Mouse (Mus musculus) neural tube, embryonic 14.5 days (tissue): ENCODE data around the gene Gtpbp2. TPM values are rescaled to one million over a fixed set of nuclear protein-coding genes. Genes with fewer than 3 reads are reported as not detected.

Experiments
- ATAC-seq: fragments of 200-750 bp; cut with Nextera tagmentation; 2 replicates; pipeline ENCODE4 v1.8.0; 2017; ENCODE audit warnings: low read depth, mild to moderate bottlenecking, moderate TSS enrichment, moderate library complexity
- H3K27ac ChIP-seq: fragments of 300-500 bp; sonication (generic); 2 replicates; pipeline ENCODE4 v1.5.1; 2014; ENCODE audit warnings: low read depth, mild to moderate bottlenecking, control low read depth, low read length, moderate library complexity, mixed read lengths
- H3K27me3 ChIP-seq: fragments of 300-500 bp; sonication (generic); 2 replicates; pipeline ENCODE4 v1.6.1; 2014; ENCODE audit warnings: low read length; ENCODE audit not compliant: control insufficient read depth, insufficient read depth
- H3K36me3 ChIP-seq: fragments of 300-500 bp; sonication (generic); 2 replicates; pipeline ENCODE4 v1.6.1; 2014; ENCODE audit warnings: low read length, mixed read lengths; ENCODE audit not compliant: control insufficient read depth, insufficient read depth
- H3K4me1 ChIP-seq: fragments of 300-500 bp; sonication (generic); 2 replicates; pipeline ENCODE4 v1.6.1; 2014; ENCODE audit warnings: low read length; ENCODE audit not compliant: control insufficient read depth, insufficient read depth
- H3K4me2 ChIP-seq: fragments of 300-500 bp; sonication (generic); 2 replicates; pipeline ENCODE4 v1.6.1; 2014; ENCODE audit warnings: mild to moderate bottlenecking, low read depth, low read length, control low read depth
- H3K4me3 ChIP-seq: fragments of 300-500 bp; sonication (generic); 2 replicates; pipeline ENCODE4 v1.5.1; 2014; ENCODE audit warnings: low read depth, low read length, control low read depth, mixed read lengths
- H3K9ac ChIP-seq: fragments of 300-500 bp; sonication (generic); replicated peaks from 2 replicates; pipeline ENCODE4 v1.6.1; 2014; ENCODE audit warnings: low read depth, mild to moderate bottlenecking, control low read depth, low read length, mixed read lengths
- H3K9me3 ChIP-seq: fragments of 300-500 bp; sonication (generic); 2 replicates; pipeline ENCODE4 v1.6.1; 2016; ENCODE audit warnings: low read length; ENCODE audit not compliant: control insufficient read depth
- WGBS: fragments of 180-500 bp; shearing (Covaris S2); extraction: QIAGEN DNeasy Blood & Tissue Kit; methylation state at CpG from one replicate; pipeline ENCODE4 v1.1.7; 2014; 5-methylcytosine and 5-hydroxymethylcytosine counted together
- polyA plus RNA-seq: library from polyadenylated mRNA; unstranded; fragments of >200 nt; fragmentation: Nextera tagmentation; extraction: Ambion mirVana; gene quantifications from 2 replicates; pipeline ENCODE4 v1.2.1, GENCODE M21; 2014

The Gtpbp2 gene
- polyA plus RNA-seq, 1 experiment from 2014 or later = 28.1 TPM

- WGBS = 97% methylated on average over 5 of the region's 5 CpGs
- Histone ChIP-seq H3K9me3 (no peaks in the 10 kb centered on the region), H3K36me3 (peaks cover 70% of the 10 kb centered on the region), H3K4me2 (no peak overlapping the region), H3K9ac (no peak overlapping the region), H3K27ac (no peak overlapping the region), H3K4me1 (no peaks in the 10 kb centered on the region), H3K4me3 (no peak overlapping the region), H3K27me3 (no peaks in the 10 kb centered on the region)
- no peak for ATAC-seq
These were observed 7.9 kb downstream of the Gtpbp2 start for GRCm38 (mm10) chr17:46168768-46169167.

- 77% methylated on average over 3 of the region's 3 CpGs for WGBS
- no peak overlapping the region for H3K9ac ChIP-seq
- H3K27ac ChIP-seq = no peak overlapping the region
- H3K4me2 ChIP-seq = no peak overlapping the region
- no peak overlapping the region for H3K4me3 ChIP-seq
- H3K27me3 ChIP-seq = no peaks in the 10 kb centered on the region
- ATAC-seq = peak; percentile 53; the same call in 1 of the 2 replicates
- H3K4me1 ChIP-seq = no peaks in the 10 kb centered on the region
- peaks cover 62% of the 10 kb centered on the region for H3K36me3 ChIP-seq
- H3K9me3 ChIP-seq = no peaks in the 10 kb centered on the region
These were observed 9.7 kb downstream of the Gtpbp2 start for GRCm38 (mm10) chr17:46170538-46170937.

- H3K27me3 ChIP-seq = no peaks in the 10 kb centered on the region
- ATAC-seq = no peak
- no peak overlapping the region for H3K4me2 ChIP-seq
- no peak overlapping the region for H3K9ac ChIP-seq
- no peaks in the 10 kb centered on the region for H3K4me1 ChIP-seq
- H3K4me3 ChIP-seq = no peak overlapping the region
- 89% methylated on average over 4 of the region's 4 CpGs for whole genome bisulfite sequencing
- peaks cover 44% of the 10 kb centered on the region for H3K36me3 ChIP-seq
- H3K27ac ChIP-seq = no peak overlapping the region
- no peaks in the 10 kb centered on the region for H3K9me3 ChIP-seq
These were observed 21.4 kb downstream of the Gtpbp2 start for GRCm38 (mm10) chr17:46182273-46182672.

- no peaks in the 10 kb centered on the region for H3K4me1 ChIP-seq
- no peak overlapping the region for H3K4me2 ChIP-seq
- WGBS = 95% methylated on average over 2 of the region's 2 CpGs
- no peak for ATAC-seq
- no peak overlapping the region for H3K27ac ChIP-seq
- H3K9me3 ChIP-seq = no peaks in the 10 kb centered on the region
- H3K9ac ChIP-seq = no peak overlapping the region
- H3K36me3 ChIP-seq = peaks cover 22% of the 10 kb centered on the region
- H3K27me3 ChIP-seq = no peaks in the 10 kb centered on the region
- no peak overlapping the region for H3K4me3 ChIP-seq
These were observed 28.0 kb downstream of the Gtpbp2 start for GRCm38 (mm10) chr17:46188829-46189228.

- no peak for ATAC-seq
- H3K9ac ChIP-seq = no peak overlapping the region; the same call in 1 of the 2 replicates
These were observed 40.3 kb downstream of the Gtpbp2 start for GRCm38 (mm10) chr17:46201151-46201550.

GRCm38 (mm10) chr17:46202421-46203071 is 41.7 kb downstream of the Gtpbp2 start, which contains the start of the genes Polh and Xpo5:
TSS of gene Polh (minus strand) at chr17:46202645.
TSS of gene Xpo5 (plus strand) at chr17:46202782.
- peak; percentile 96 for ATAC-seq
- H3K4me2 ChIP-seq = peak within 1 kb of the TSS; percentile 95
- peaks cover 15% of the 10 kb centered on the region for H3K4me1 ChIP-seq
- H3K27me3 ChIP-seq = no peaks in the 10 kb centered on the region
- H3K9ac ChIP-seq = peak within 1 kb of the TSS; percentile 76
- H3K27ac ChIP-seq = peak within 1 kb of the TSS; percentile 75
- H3K4me3 ChIP-seq = peak within 1 kb of the TSS; percentile 87
- under 1% methylated on average over 65 of the region's 66 CpGs for WGBS
- peaks cover 18% of the 10 kb centered on the region for H3K36me3 ChIP-seq
- no peaks in the 10 kb centered on the region for H3K9me3 ChIP-seq

More at GRCm38 (mm10) chr17:46201151-46201550, 40.3 kb downstream of the Gtpbp2 start:
- Histone ChIP-seq H3K4me3 (peak overlapping the region; percentile 87; the same call in 1 of the 2 replicates), H3K36me3 (peaks cover 20% of the 10 kb centered on the region), H3K4me2 (peak overlapping the region; percentile 87), H3K9me3 (no peaks in the 10 kb centered on the region), H3K27ac (no peak overlapping the region), H3K27me3 (no peaks in the 10 kb centered on the region), H3K4me1 (peaks cover 15% of the 10 kb centered on the region)
- WGBS = 70% methylated on average over 6 of the region's 6 CpGs

- Histone ChIP-seq H3K27me3 (no peaks in the 10 kb centered on the region), H3K4me3 (peak overlapping the region; percentile 87), H3K9ac (peak overlapping the region; percentile 76), H3K4me1 (peaks cover 15% of the 10 kb centered on the region), H3K4me2 (peak overlapping the region; percentile 95), H3K36me3 (peaks cover 17% of the 10 kb centered on the region), H3K9me3 (no peaks in the 10 kb centered on the region), H3K27ac (peak overlapping the region; percentile 75)
- no peak; the same call in 1 of the 2 replicates for ATAC-seq
- WGBS = under 1% methylated on average over 20 of the region's 20 CpGs
These were observed 42.2 kb downstream of the Gtpbp2 start for GRCm38 (mm10) chr17:46203078-46203477.

GRCm38 (mm10) chr17:46206676-46207075 is 45.8 kb downstream of the Gtpbp2 start:
- H3K9ac ChIP-seq = no peak overlapping the region
- peaks cover 12% of the 10 kb centered on the region for H3K4me1 ChIP-seq
- H3K27me3 ChIP-seq = no peaks in the 10 kb centered on the region
- H3K4me2 ChIP-seq = no peak overlapping the region
- no peak for ATAC-seq
- no peaks in the 10 kb centered on the region for H3K9me3 ChIP-seq
- no peak overlapping the region for H3K27ac ChIP-seq
- H3K4me3 ChIP-seq = no peak overlapping the region
- H3K36me3 ChIP-seq = peaks cover 36% of the 10 kb centered on the region

GRCm38 (mm10) chr17:46210550-46210949 is 49.7 kb downstream of the Gtpbp2 start:
- Histone ChIP-seq H3K27me3 (no peaks in the 10 kb centered on the region), H3K4me3 (no peak overlapping the region), H3K36me3 (peaks cover 62% of the 10 kb centered on the region), H3K9me3 (no peaks in the 10 kb centered on the region), H3K4me1 (no peaks in the 10 kb centered on the region), H3K27ac (no peak overlapping the region), H3K9ac (no peak overlapping the region), H3K4me2 (no peak overlapping the region)
- no peak for ATAC-seq
- 94% methylated on average over 3 of the region's 3 CpGs for WGBS
